Mouse (Mus musculus): Measurements from ENCODE around the gene Gamt.

DNA sequence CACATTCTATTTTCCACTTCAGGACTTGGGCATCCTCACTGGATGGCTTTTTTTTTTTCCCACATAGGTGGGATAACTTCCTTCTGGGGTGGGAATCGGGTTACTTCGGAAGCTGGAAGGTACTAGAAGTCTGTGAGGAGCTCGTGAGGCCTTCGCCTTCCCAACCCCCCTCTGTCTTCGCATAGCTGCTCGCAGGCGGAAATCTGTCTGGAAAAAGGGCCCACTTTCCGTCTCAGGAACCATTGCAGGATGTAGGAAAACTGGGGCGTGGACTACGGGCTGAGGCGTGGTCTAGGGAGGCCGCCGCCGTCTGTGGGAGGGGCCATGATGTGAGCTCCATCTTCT is 34.8 kb downstream of the Gamt start:
- TF ChIP-seq CTCF (IDR thresholded peaks at IDR 0.05; ENCODE audit: extremely low read depth, insufficient read depth, insufficient read length, insufficient replicate concordance), result no peak
- no peak for TF ChIP-seq POLR2A (IDR thresholded peaks at IDR 0.05; ENCODE audit: low read depth, low read length)

Measured in spleen, adult 2 months (tissue).